Mouse (Mus musculus) embryonic fibroblast, embryonic 13.5 days (primary cell): ENCODE results near the gene Mapk6.

Source experiments
- CTCF ChIP-seq: IDR thresholded peaks from 2 replicates; pipeline ENCODE4 v1.5.1; 2011; ENCODE audit warnings: mild to moderate bottlenecking, control low read depth, low read length, moderate library complexity, borderline replicate concordance; ENCODE audit not compliant: insufficient read depth
- POLR2A ChIP-seq: IDR thresholded peaks from 2 replicates; pipeline ENCODE4 v1.6.1; 2011; ENCODE audit warnings: low read depth, mild to moderate bottlenecking, control low read depth, low read length, moderate library complexity

GRCm38 (mm10) chr9:75403520-75403919 lies 6.3 kb downstream of the Mapk6 start:
- no peak for TF ChIP-seq POLR2A
- no peak for TF ChIP-seq CTCF
